Mouse (Mus musculus) heart, postnatal 0 days (tissue): ENCODE data around the gene Cnbd2.

ENCODE experiments used
- CTCF ChIP-seq: IDR thresholded peaks from 2 replicates; pipeline ENCODE4 v1.5.1; 2016; ENCODE audit warnings: antibody characterized with exemption, control low read depth, low read depth
- EP300 ChIP-seq: IDR thresholded peaks from 2 replicates; pipeline ENCODE4 v1.6.1; 2016; ENCODE audit warnings: antibody characterized with exemption, low read depth

- TF ChIP-seq CTCF (no peak), EP300 (no peak)
Measured at GRCm38 (mm10) chr2:156304351-156304750, 7.7 kb upstream of the Cnbd2 start.
